Mouse (Mus musculus): ENCODE measurements around the gene 4931408C20Rik. TPM values are rescaled to one million over a fixed set of nuclear protein-coding genes. Genes with fewer than 3 reads are reported as not detected.

4931408C20Rik gene
- not detected in 2 replicates for polyA plus RNA-seq (2015; fragmentation: Nextera tagmentation; extraction: Ambion mirVana)

GRCm38 (mm10) chr1:26686842-26687760 is at the start of gene 4931408C20Rik:
TSS of gene 4931408C20Rik (minus strand) at chr1:26687460.
- no peak within 1 kb of the TSS for H3K9ac ChIP-seq (replicated peaks; ENCODE audit: low read depth, low read length)

GRCm38 (mm10) chr1:26687926-26688325 is 666 bp upstream of the 4931408C20Rik start:
- no peak overlapping the region for H3K4me3 ChIP-seq (replicated peaks; ENCODE audit: low read length)
- H3K27me3 ChIP-seq (replicated peaks; ENCODE audit: control insufficient read depth, insufficient read depth, low read length): no peaks in the 10 kb centered on the region
- no peak overlapping the region for H3K4me2 ChIP-seq (ENCODE audit: low read length)
- H3K9me3 ChIP-seq (ENCODE audit: control insufficient read depth, low read length): no peaks in the 10 kb centered on the region
- 73% methylated on average over 1 of the region's 1 CpGs for WGBS
- ATAC-seq: peak; percentile 80
- no peak overlapping the region for H3K9ac ChIP-seq (replicated peaks; ENCODE audit: low read depth, low read length)
- H3K4me1 ChIP-seq (replicated peaks; ENCODE audit: control insufficient read depth, insufficient read depth, low read length): no peaks in the 10 kb centered on the region
- H3K36me3 ChIP-seq (ENCODE audit: control insufficient read depth, insufficient read depth): no peaks in the 10 kb centered on the region
- H3K27ac ChIP-seq (ENCODE audit: low read length): no peak overlapping the region

More at GRCm38 (mm10) chr1:26686842-26687760, at the start of gene 4931408C20Rik:
- Histone ChIP-seq H3K4me3 (replicated peaks; ENCODE audit: low read length) (no peak within 1 kb of the TSS), H3K4me2 (ENCODE audit: low read length) (no peak within 1 kb of the TSS), H3K9me3 (ENCODE audit: control insufficient read depth, low read length) (no peaks in the 10 kb centered on the region), H3K27ac (ENCODE audit: low read length) (no peak within 1 kb of the TSS), H3K36me3 (ENCODE audit: control insufficient read depth, insufficient read depth) (no peaks in the 10 kb centered on the region), H3K27me3 (replicated peaks; ENCODE audit: control insufficient read depth, insufficient read depth, low read length) (no peaks in the 10 kb centered on the region), H3K4me1 (replicated peaks; ENCODE audit: control insufficient read depth, insufficient read depth, low read length) (no peaks in the 10 kb centered on the region)
- 49% methylated on average over 1 of the region's 1 CpGs for WGBS
- peak; percentile 78 for ATAC-seq

- no peak overlapping the region for H3K4me2 ChIP-seq (ENCODE audit: low read length)
- no peak for ATAC-seq
- no peak overlapping the region for H3K9ac ChIP-seq (replicated peaks; ENCODE audit: low read depth, low read length)
These were observed 1.1 kb downstream of the 4931408C20Rik start for GRCm38 (mm10) chr1:26685952-26686693.

GRCm38 (mm10) chr1:26685383-26685782 is 1.9 kb downstream of the 4931408C20Rik start:
- H3K4me2 ChIP-seq (ENCODE audit: low read length): no peak overlapping the region
- H3K9me3 ChIP-seq (ENCODE audit: control insufficient read depth, low read length): no peaks in the 10 kb centered on the region
- H3K27ac ChIP-seq (ENCODE audit: low read length): no peak overlapping the region
- no peaks in the 10 kb centered on the region for H3K4me1 ChIP-seq (replicated peaks; ENCODE audit: control insufficient read depth, insufficient read depth, low read length)
- no peak for ATAC-seq
- H3K4me3 ChIP-seq (replicated peaks; ENCODE audit: low read length): no peak overlapping the region
- no peaks in the 10 kb centered on the region for H3K36me3 ChIP-seq (ENCODE audit: control insufficient read depth, insufficient read depth)
- 83% methylated on average over 3 of the region's 3 CpGs for WGBS
- H3K27me3 ChIP-seq (replicated peaks; ENCODE audit: control insufficient read depth, insufficient read depth, low read length): no peaks in the 10 kb centered on the region
- H3K9ac ChIP-seq (replicated peaks; ENCODE audit: low read depth, low read length): no peak overlapping the region

More at GRCm38 (mm10) chr1:26685952-26686693, 1.1 kb downstream of the 4931408C20Rik start:
- no peak overlapping the region for H3K4me3 ChIP-seq (replicated peaks; ENCODE audit: low read length)
- no peaks in the 10 kb centered on the region for H3K36me3 ChIP-seq (ENCODE audit: control insufficient read depth, insufficient read depth)
- H3K27me3 ChIP-seq (replicated peaks; ENCODE audit: control insufficient read depth, insufficient read depth, low read length): no peaks in the 10 kb centered on the region
- no peaks in the 10 kb centered on the region for H3K4me1 ChIP-seq (replicated peaks; ENCODE audit: control insufficient read depth, insufficient read depth, low read length)
- no peaks in the 10 kb centered on the region for H3K9me3 ChIP-seq (ENCODE audit: control insufficient read depth, low read length)
- no peak overlapping the region for H3K27ac ChIP-seq (ENCODE audit: low read length)

- no peaks in the 10 kb centered on the region for H3K9me3 ChIP-seq (ENCODE audit: control insufficient read depth, low read length)
- no peaks in the 10 kb centered on the region for H3K4me1 ChIP-seq (replicated peaks; ENCODE audit: control insufficient read depth, insufficient read depth, low read length)
- no peak overlapping the region for H3K27ac ChIP-seq (ENCODE audit: low read length)
- no peak overlapping the region for H3K4me2 ChIP-seq (ENCODE audit: low read length)
- no peak for ATAC-seq
- no peak overlapping the region for H3K9ac ChIP-seq (replicated peaks; ENCODE audit: low read depth, low read length)
- H3K36me3 ChIP-seq (ENCODE audit: control insufficient read depth, insufficient read depth): no peaks in the 10 kb centered on the region
- H3K27me3 ChIP-seq (replicated peaks; ENCODE audit: control insufficient read depth, insufficient read depth, low read length): no peaks in the 10 kb centered on the region
- no peak overlapping the region for H3K4me3 ChIP-seq (replicated peaks; ENCODE audit: low read length)
- WGBS: 55% methylated on average over 1 of the region's 1 CpGs
These were observed 37.4 kb downstream of the 4931408C20Rik start for GRCm38 (mm10) chr1:26649704-26650388.

- Histone ChIP-seq H3K4me2 (ENCODE audit: low read length) (no peak overlapping the region), H3K4me3 (replicated peaks; ENCODE audit: low read length) (no peak overlapping the region), H3K9ac (replicated peaks; ENCODE audit: low read depth, low read length) (no peak overlapping the region), H3K27me3 (replicated peaks; ENCODE audit: control insufficient read depth, insufficient read depth, low read length) (no peaks in the 10 kb centered on the region), H3K9me3 (ENCODE audit: control insufficient read depth, low read length) (no peaks in the 10 kb centered on the region), H3K36me3 (ENCODE audit: control insufficient read depth, insufficient read depth) (no peaks in the 10 kb centered on the region), H3K27ac (ENCODE audit: low read length) (no peak overlapping the region), H3K4me1 (replicated peaks; ENCODE audit: control insufficient read depth, insufficient read depth, low read length) (no peaks in the 10 kb centered on the region)
- 81% methylated on average over 5 of the region's 5 CpGs for whole genome bisulfite sequencing
- ATAC-seq: no peak
These were observed 51.2 kb downstream of the 4931408C20Rik start for GRCm38 (mm10) chr1:26636051-26636450.

Data from forebrain, embryonic 16.5 days (tissue).